Mouse (Mus musculus) heart, embryonic 14.5 days (tissue): ENCODE data around the gene Scin. TPM values are rescaled to one million over a fixed set of nuclear protein-coding genes. Genes with fewer than 3 reads are reported as not detected.

Experiments
- ATAC-seq: fragments of 200-750 bp; cut with Nextera tagmentation; 2 replicates; pipeline ENCODE4 v1.8.0; 2017; ENCODE audit warnings: low read depth, moderate TSS enrichment; ENCODE audit not compliant: insufficient number of reproducible peaks, insufficient read depth, low FRiP score
- H3K27ac ChIP-seq, 2 experiments: fragments of 200-500 bp in 1 of 2; fragments of 300-500 bp in 1 of 2; sonication (generic) in 1 of 2; replicated peaks in 1 of 2; 2 replicates each; pipeline ENCODE4 v1.5.1; 2012 to 2014; ENCODE audit warnings: low read depth in 2 of 2, low read length in 2 of 2, control low read depth in 1 of 2, mild to moderate bottlenecking in 1 of 2, mixed read lengths in 1 of 2; ENCODE audit not compliant: control insufficient read depth in 1 of 2, insufficient read depth in 1 of 2
- H3K27me3 ChIP-seq: fragments of 300-500 bp; sonication (generic); 2 replicates; pipeline ENCODE4 v1.6.1; 2014; ENCODE audit warnings: mild to moderate bottlenecking, low read length, control low read depth; ENCODE audit not compliant: control insufficient read depth, insufficient read depth
- H3K36me3 ChIP-seq: fragments of 300-500 bp; sonication (generic); 2 replicates; pipeline ENCODE4 v1.6.1; 2014; ENCODE audit warnings: mild to moderate bottlenecking, control low read depth, low read length, mixed read lengths; ENCODE audit not compliant: control insufficient read depth, insufficient read depth
- H3K4me1 ChIP-seq, 2 experiments: fragments of 200-500 bp in 1 of 2; fragments of 300-500 bp in 1 of 2; sonication (generic) in 1 of 2; 2 replicates each; pipeline ENCODE4 v1.6.1; 2012 to 2014; ENCODE audit warnings: low read length in 2 of 2, control low read depth in 1 of 2, mixed read lengths in 1 of 2; ENCODE audit not compliant: control insufficient read depth in 2 of 2, insufficient read depth in 2 of 2
- H3K4me2 ChIP-seq: fragments of 300-500 bp; sonication (generic); 2 replicates; pipeline ENCODE4 v1.6.1; 2014; ENCODE audit warnings: mild to moderate bottlenecking, low read length
- H3K4me3 ChIP-seq, 2 experiments: fragments of 200-500 bp in 1 of 2; fragments of 300-500 bp in 1 of 2; sonication (generic) in 1 of 2; 2 replicates each; pipeline ENCODE4 v1.5.1; 2012 to 2014; ENCODE audit warnings: low read length in 2 of 2, mild to moderate bottlenecking in 2 of 2, control low read depth in 1 of 2, low read depth in 1 of 2, moderate library complexity in 1 of 2; ENCODE audit not compliant: control insufficient read depth in 1 of 2, insufficient read depth in 1 of 2
- H3K9ac ChIP-seq: fragments of 300-500 bp; sonication (generic); 2 replicates; pipeline ENCODE4 v1.6.1; 2014; ENCODE audit warnings: mild to moderate bottlenecking, low read length
- H3K9me3 ChIP-seq: fragments of 300-500 bp; sonication (generic); 2 replicates; pipeline ENCODE4 v1.6.1; 2016; ENCODE audit warnings: low read length, control low read depth; ENCODE audit not compliant: control insufficient read depth
- WGBS: fragments of 180-500 bp; shearing (Covaris S2); extraction: QIAGEN DNeasy Blood & Tissue Kit; methylation state at CpG from one replicate; pipeline ENCODE4 v1.1.7; 2014; 5-methylcytosine and 5-hydroxymethylcytosine counted together
- polyA plus RNA-seq: library from polyadenylated mRNA; unstranded; fragments of >200 nt; fragmentation: Nextera tagmentation; extraction: Ambion mirVana; gene quantifications from 2 replicates; pipeline ENCODE4 v1.2.1, GENCODE M21; 2014

The Scin gene
- polyA plus RNA-seq, 1 experiment from 2014 or later, result 4.4 TPM

GRCm38 (mm10) chr12:40040067-40040466 is 94.0 kb downstream of the Scin start:
- Histone ChIP-seq H3K27me3 (no peaks in the 10 kb centered on the region), H3K9ac (no peak overlapping the region), H3K4me2 (no peak overlapping the region), H3K36me3 (no peaks in the 10 kb centered on the region), H3K4me1 (0 out of 4 replicates have a peak, but pooled peaks cover 0 to 9% of the 10 kb centered on the region in 2 experiments), H3K9me3 (no peaks in the 10 kb centered on the region), H3K4me3 (no peak overlapping the region), H3K27ac (no peak overlapping the region)
- no peak for ATAC-seq

GRCm38 (mm10) chr12:40037876-40038463 is 96.1 kb downstream of the Scin start, which contains the start of gene Arl4a:
TSS of gene Arl4a (minus strand) at chr12:40038025.
- no peaks in the 10 kb centered on the region for H3K27me3 ChIP-seq
- H3K36me3 ChIP-seq, result no peaks in the 10 kb centered on the region
- H3K4me2 ChIP-seq, result peak within 1 kb of the TSS; percentile 86
- peak within 1 kb of the TSS; percentile 91 for H3K9ac ChIP-seq
- peak within 1 kb of the TSS; percentile 80 to 86 for H3K27ac ChIP-seq
- peak within 1 kb of the TSS; percentile 66 to 81 for H3K4me3 ChIP-seq
- H3K9me3 ChIP-seq, result no peaks in the 10 kb centered on the region
- ATAC-seq, result peak; percentile 90
- WGBS, result under 1% methylated on average over 68 of the region's 68 CpGs
- H3K4me1 ChIP-seq, result 0 out of 4 replicates have a peak, but pooled peaks cover 0 to 9% of the 10 kb centered on the region in 2 experiments

GRCm38 (mm10) chr12:40037226-40037813 is 96.7 kb downstream of the Scin start:
- Histone ChIP-seq H3K4me3 (peak overlapping the region; percentile 66 to 81), H3K27ac (peak overlapping the region; percentile 80 to 86), H3K36me3 (no peaks in the 10 kb centered on the region), H3K4me2 (peak overlapping the region; percentile 86), H3K9ac (peak overlapping the region; percentile 91), H3K27me3 (no peaks in the 10 kb centered on the region), H3K4me1 (0 out of 4 replicates have a peak, but pooled peaks cover 0 to 9% of the 10 kb centered on the region in 2 experiments), H3K9me3 (no peaks in the 10 kb centered on the region)
- peak; percentile 98 for ATAC-seq
- under 1% methylated on average over 58 of the region's 60 CpGs for WGBS

- ATAC-seq, result no peak
- Histone ChIP-seq H3K36me3 (no peaks in the 10 kb centered on the region), H3K27ac (peak overlapping the region; percentile 80 to 86), H3K27me3 (no peaks in the 10 kb centered on the region), H3K9ac (peak overlapping the region; percentile 91), H3K9me3 (no peaks in the 10 kb centered on the region), H3K4me2 (peak overlapping the region; percentile 86), H3K4me3 (peak overlapping the region; percentile 66 to 81), H3K4me1 (0 out of 4 replicates have a peak, but pooled peaks cover 0 to 9% of the 10 kb centered on the region in 2 experiments)
- WGBS, result 1% methylated on average over 11 of the region's 11 CpGs
Measured at GRCm38 (mm10) chr12:40036666-40037065, 97.4 kb downstream of the Scin start.

GRCm38 (mm10) chr12:40035506-40035905 is 98.5 kb downstream of the Scin start:
- ATAC-seq, result no peak
- H3K4me2 ChIP-seq, result peak overlapping the region; percentile 86
- 80% methylated on average over 4 of the region's 4 CpGs for WGBS
- H3K27ac ChIP-seq, result no peak overlapping the region
- H3K36me3 ChIP-seq, result no peaks in the 10 kb centered on the region
- peak overlapping the region in 1 of 2 experiments; percentile 66; a peak in 2 of 4 replicates for H3K4me3 ChIP-seq
- 0 out of 4 replicates have a peak, but pooled peaks cover 0 to 9% of the 10 kb centered on the region in 2 experiments for H3K4me1 ChIP-seq
- H3K9me3 ChIP-seq, result no peaks in the 10 kb centered on the region
- H3K27me3 ChIP-seq, result no peaks in the 10 kb centered on the region
- peak overlapping the region; percentile 91; the same call in 1 of the 2 replicates for H3K9ac ChIP-seq

- H3K9me3 ChIP-seq, result no peaks in the 10 kb centered on the region
- WGBS, result 70% methylated on average over 4 of the region's 4 CpGs
- H3K27ac ChIP-seq, result no peak overlapping the region
- no peak overlapping the region for H3K4me2 ChIP-seq
- no peak overlapping the region for H3K9ac ChIP-seq
- H3K4me1 ChIP-seq, result no peaks in the 10 kb centered on the region
- no peak for ATAC-seq
- no peaks in the 10 kb centered on the region for H3K27me3 ChIP-seq
- H3K36me3 ChIP-seq, result no peaks in the 10 kb centered on the region
- no peak overlapping the region for H3K4me3 ChIP-seq
Measured at GRCm38 (mm10) chr12:40029201-40029600, 104.8 kb downstream of the Scin start.

- Histone ChIP-seq H3K36me3 (no peaks in the 10 kb centered on the region), H3K27ac (no peak overlapping the region), H3K9ac (no peak overlapping the region), H3K4me2 (no peak overlapping the region), H3K4me3 (no peak overlapping the region), H3K9me3 (no peaks in the 10 kb centered on the region), H3K4me1 (0 out of 4 replicates have a peak, but pooled peaks cover 0 to 4% of the 10 kb centered on the region in 2 experiments), H3K27me3 (no peaks in the 10 kb centered on the region)
- ATAC-seq, result no peak
- 93% methylated on average over 3 of the region's 3 CpGs for WGBS
Measured at GRCm38 (mm10) chr12:40027846-40028245, 106.2 kb downstream of the Scin start.
